Mouse (Mus musculus) liver, adult 2 months (tissue): ENCODE measurements around the gene Homer2. TPM values are rescaled to one million over a fixed set of nuclear protein-coding genes. Genes with fewer than 3 reads are reported as not detected.

ENCODE experiments used
- DNase-seq: peaks from one replicate; pipeline ENCODE4 v3.0.0-alpha.2; 2011; ENCODE audit warnings: low read depth, low spot score; ENCODE audit errors: extremely low read depth
- H3K27ac ChIP-seq: fragments of 200-500 bp; replicated peaks from 2 replicates; pipeline ENCODE4 v1.5.1; 2012; ENCODE audit warnings: low read depth, mild to moderate bottlenecking, control low read depth, inconsistent platforms, low read length; ENCODE audit not compliant: insufficient read depth
- H3K27me3 ChIP-seq: fragments of 200-500 bp; 2 replicates; pipeline ENCODE4 v1.6.1; 2012; ENCODE audit warnings: mild to moderate bottlenecking, moderate library complexity, low read length, inconsistent platforms; ENCODE audit not compliant: control insufficient read depth, insufficient read depth
- H3K36me3 ChIP-seq: fragments of 200-500 bp; 2 replicates; pipeline ENCODE4 v1.6.1; 2012; ENCODE audit warnings: low read length, inconsistent platforms; ENCODE audit not compliant: control insufficient read depth, insufficient read depth
- H3K4me1 ChIP-seq: fragments of 200-500 bp; 2 replicates; pipeline ENCODE4 v1.6.1; 2011; ENCODE audit warnings: low read length; ENCODE audit not compliant: control insufficient read depth, insufficient read depth
- H3K4me3 ChIP-seq: fragments of 200-500 bp; 2 replicates; pipeline ENCODE4 v1.5.1; 2011; ENCODE audit warnings: low read depth, mild to moderate bottlenecking, control low read depth, low read length, moderate library complexity; ENCODE audit not compliant: insufficient read depth
- H3K79me2 ChIP-seq: fragments of 200-500 bp; 2 replicates; pipeline ENCODE4 v1.6.1; 2012; ENCODE audit warnings: inconsistent platforms, mild to moderate bottlenecking, low read length, moderate library complexity; ENCODE audit not compliant: control insufficient read depth, insufficient read depth
- H3K9ac ChIP-seq: fragments of 200-500 bp; 2 replicates; pipeline ENCODE4 v1.6.1; 2012; ENCODE audit warnings: low read depth, mild to moderate bottlenecking, control low read depth, inconsistent platforms, low read length
- CTCF ChIP-seq: fragments of 200-500 bp; IDR thresholded peaks from 2 replicates; pipeline ENCODE4 v1.5.1; 2011; ENCODE audit warnings: low read depth, low read length, control low read depth
- POLR2A ChIP-seq: fragments of 200-500 bp; IDR thresholded peaks from 2 replicates; pipeline ENCODE4 v1.6.1; 2011; ENCODE audit warnings: low read length, control low read depth; ENCODE audit not compliant: insufficient read depth; ENCODE audit errors: extremely low read depth
- WGBS: fragments of 180-500 bp; shearing (Covaris S2); methylation state at CpG from one replicate; pipeline ENCODE4 v1.1.7; 2018; 5-methylcytosine and 5-hydroxymethylcytosine counted together
- polyA plus RNA-seq: library from polyadenylated mRNA; depleted of rRNA; stranded (reverse); fragments of >200 nt; gene quantifications from 2 replicates; pipeline ENCODE4 v1.2.3, GENCODE M21; 2012
- total RNA-seq: library from RNA; depleted of rRNA; stranded (reverse); fragments of >200 nt; gene quantifications from 2 replicates; pipeline ENCODE4 v1.2.3, GENCODE M21; 2014

Gene Homer2
- total and polyA plus RNA-seq, 2 experiments = 18.4 to 32.2 TPM

- peak; percentile 54 for DNase-seq
- H3K27ac ChIP-seq = no peak overlapping the region
- H3K9ac ChIP-seq = no peak overlapping the region
- H3K27me3 ChIP-seq = no peaks in the 10 kb centered on the region
- H3K36me3 ChIP-seq = no peaks in the 10 kb centered on the region
- TF ChIP-seq POLR2A = no peak
- TF ChIP-seq CTCF = no peak
- H3K79me2 ChIP-seq = peaks cover 24% of the 10 kb centered on the region
- H3K4me3 ChIP-seq = no peak overlapping the region
- WGBS = 61% methylated on average over 9 of the region's 9 CpGs
- no peaks in the 10 kb centered on the region for H3K4me1 ChIP-seq
These were observed 52.2 kb downstream of the Homer2 start for GRCm38 (mm10) chr7:81654946-81655718.

- H3K4me1 ChIP-seq = no peaks in the 10 kb centered on the region
- DNase-seq = no peak
- TF ChIP-seq POLR2A (no peak), CTCF (no peak)
- H3K36me3 ChIP-seq = no peaks in the 10 kb centered on the region
- WGBS = 83% methylated on average over 8 of the region's 8 CpGs
- H3K27me3 ChIP-seq = no peaks in the 10 kb centered on the region
- H3K4me3 ChIP-seq = no peak overlapping the region
- H3K79me2 ChIP-seq = peaks cover 24% of the 10 kb centered on the region
- no peak overlapping the region for H3K27ac ChIP-seq
- no peak overlapping the region for H3K9ac ChIP-seq
These were observed 53.3 kb downstream of the Homer2 start for GRCm38 (mm10) chr7:81653988-81654387.

- Histone ChIP-seq H3K9ac (no peak overlapping the region), H3K4me1 (no peaks in the 10 kb centered on the region), H3K36me3 (peaks cover 4% of the 10 kb centered on the region), H3K27ac (no peak overlapping the region), H3K4me3 (no peak overlapping the region), H3K27me3 (no peaks in the 10 kb centered on the region), H3K79me2 (peaks cover 24% of the 10 kb centered on the region)
- WGBS = 74% methylated on average over 2 of the region's 2 CpGs
- TF ChIP-seq POLR2A (no peak), CTCF (no peak)
- no peak for DNase-seq
These were observed 55.0 kb downstream of the Homer2 start for GRCm38 (mm10) chr7:81652296-81652695.

GRCm38 (mm10) chr7:81651284-81651683 is 56.0 kb downstream of the Homer2 start:
- 85% methylated on average over 5 of the region's 5 CpGs for WGBS
- no peak for TF ChIP-seq POLR2A
- no peak for TF ChIP-seq CTCF
- no peak overlapping the region for H3K9ac ChIP-seq
- H3K79me2 ChIP-seq = peaks cover 17% of the 10 kb centered on the region; the same call in 1 of the 2 replicates
- H3K27ac ChIP-seq = no peak overlapping the region
- no peaks in the 10 kb centered on the region for H3K27me3 ChIP-seq
- H3K36me3 ChIP-seq = peaks cover 4% of the 10 kb centered on the region
- DNase-seq = no peak
- no peaks in the 10 kb centered on the region for H3K4me1 ChIP-seq
- no peak overlapping the region for H3K4me3 ChIP-seq

GRCm38 (mm10) chr7:81649270-81649669 is 58.1 kb downstream of the Homer2 start:
- Histone ChIP-seq H3K4me1 (no peaks in the 10 kb centered on the region), H3K27ac (no peak overlapping the region), H3K4me3 (no peak overlapping the region), H3K79me2 (peaks cover 22% of the 10 kb centered on the region; the same call in 1 of the 2 replicates), H3K36me3 (peaks cover 4% of the 10 kb centered on the region), H3K9ac (no peak overlapping the region), H3K27me3 (no peaks in the 10 kb centered on the region)
- TF ChIP-seq CTCF = no peak
- TF ChIP-seq POLR2A = no peak
- DNase-seq = no peak
- WGBS = 90% methylated on average over 8 of the region's 8 CpGs

- no peak for DNase-seq
- TF ChIP-seq POLR2A (no peak), CTCF (no peak)
- WGBS = 71% methylated on average over 5 of the region's 5 CpGs
- H3K36me3 ChIP-seq = peaks cover 4% of the 10 kb centered on the region
- no peaks in the 10 kb centered on the region for H3K27me3 ChIP-seq
- H3K4me3 ChIP-seq = no peak overlapping the region
- H3K4me1 ChIP-seq = no peaks in the 10 kb centered on the region
- H3K9ac ChIP-seq = no peak overlapping the region
- no peak overlapping the region for H3K27ac ChIP-seq
- H3K79me2 ChIP-seq = peaks cover 16% of the 10 kb centered on the region; the same call in 1 of the 2 replicates
These were observed 59.4 kb downstream of the Homer2 start for GRCm38 (mm10) chr7:81647959-81648358.
